ENCODE assay signal across 25 mouse cellular contexts in genomic region chr7:27168371-27168770, GRCm38 (mm10). TPM values are rescaled to one million over a fixed set of nuclear protein-coding genes. Genes with fewer than 3 reads are reported as not detected.
DNase-seq lines count a peak whose midpoint lies in the region; ATAC-seq and TF ChIP-seq lines count a peak whose summit lies in the region.
"Had no signal": no experiment of that assay in that cellular context is flagged by ENCODE, and none has a peak within 500 bp of the region (broad histone marks: within the 10 kb centered on the region; RNA-seq: fewer than 3 reads in every experiment).

No protein-coding gene starts in this region.

- H3K4me1 ChIP-seq in kidney, adult 2 months (ENCODE audit: control insufficient read depth, insufficient read depth, low read length), result peaks cover 26% of the 10 kb centered on the region
- H3K4me1 ChIP-seq in kidney, embryonic 14.5 days (ENCODE audit: control insufficient read depth, insufficient read depth, low read length), result peaks cover 23% of the 10 kb centered on the region
- H3K4me1 ChIP-seq in thymus, adult 2 months (replicated peaks; ENCODE audit: control insufficient read depth, insufficient read depth, low read length), result peaks cover 37% of the 10 kb centered on the region

- peak; percentile 52 for DNase-seq in cerebellum, adult 9-10 months
- DNase-seq in cerebellum, postnatal 10 days, result no peak
- DNase-seq in kidney, adult 2 months, result peak; percentile 55
- no peak for DNase-seq in thymus, adult 2 months
- no peak for DNase-seq in thymus, adult 18-20 months
- DNase-seq in yolk sac, embryonic 10.5 days (ENCODE audit: low spot score), result peak; percentile 68
- DNase-seq in MN1 (ENCODE audit: low spot score), result no peak
- DNase-seq: adrenal gland, adult 2 months; cerebellum, adult 18-20 months; embryo, embryonic 11 days; gastrocnemius, postnatal 10 days; heart, adult 2 months; layer of hippocampus, postnatal 36 days; right cerebral cortex, postnatal 25 days; thymus, postnatal 14 days had no signal

- TF ChIP-seq CTCF in kidney, adult 2 months (conservative IDR thresholded peaks at IDR 0.05; ENCODE audit: insufficient read depth, insufficient read length, low read depth, low read length), result no peak
- no peak for TF ChIP-seq CTCF in thymus, adult 2 months (IDR thresholded peaks at IDR 0.05; ENCODE audit: borderline replicate concordance, control insufficient read depth, extremely low read depth, insufficient read depth, low read length, poor library complexity)

- H3K36me3 ChIP-seq in kidney, adult 2 months (ENCODE audit: control insufficient read depth, insufficient read depth, low read length), result peaks cover 3% of the 10 kb centered on the region
- peaks cover 34% of the 10 kb centered on the region for H3K36me3 ChIP-seq in kidney, embryonic 14.5 days (ENCODE audit: control insufficient read depth, insufficient read depth, low read length)
- peaks cover 8% of the 10 kb centered on the region for H3K36me3 ChIP-seq in thymus, adult 2 months (ENCODE audit: control insufficient read depth, insufficient read depth, low read length)

- H3K4me2 ChIP-seq in kidney, embryonic 14.5 days (replicated peaks; ENCODE audit: low read depth, low read length), result no peak overlapping the region
- H3K4me2 ChIP-seq: midbrain, embryonic 11.5 days had no signal

- H3K9me3 ChIP-seq in kidney, embryonic 14.5 days (ENCODE audit: control insufficient read depth, low read length), result no peaks in the 10 kb centered on the region
- H3K9me3 ChIP-seq: forebrain, embryonic 13.5 days; heart, embryonic 15.5 days had no signal

- H3K27ac ChIP-seq in kidney, adult 2 months (ENCODE audit: insufficient read depth, low read depth, low read length), result peak overlapping the region; percentile 21; the same call in 1 of the 2 replicates
- H3K27ac ChIP-seq in kidney, embryonic 14.5 days (ENCODE audit: low read depth, low read length), result no peak overlapping the region
- H3K27ac ChIP-seq in thymus, adult 2 months (ENCODE audit: control insufficient read depth, insufficient read depth, low read length), result peak overlapping the region; percentile 96

- H3K27me3 ChIP-seq in kidney, adult 2 months (replicated peaks; ENCODE audit: control insufficient read depth, insufficient read depth, low read length), result no peaks in the 10 kb centered on the region
- no peaks in the 10 kb centered on the region for H3K27me3 ChIP-seq in kidney, embryonic 14.5 days (ENCODE audit: control insufficient read depth, insufficient read depth, low read length)
- H3K27me3 ChIP-seq in thymus, adult 2 months (ENCODE audit: control insufficient read depth, insufficient read depth, low read length), result no peaks in the 10 kb centered on the region
- H3K27me3 ChIP-seq: forebrain, embryonic 13.5 days; heart, embryonic 15.5 days had no signal

- ATAC-seq in kidney, embryonic 14.5 days (ENCODE audit: low FRiP score, low TSS enrichment), result no peak
- ATAC-seq: forebrain, embryonic 13.5 days; hindbrain, postnatal 0 days; intestine, postnatal 0 days; lung, postnatal 0 days had no signal

- TF ChIP-seq POLR2A in kidney, adult 2 months (IDR thresholded peaks at IDR 0.05; ENCODE audit: low read depth, low read length), result no peak
- TF ChIP-seq POLR2A in thymus, adult 2 months (IDR thresholded peaks at IDR 0.05; ENCODE audit: control insufficient read depth, extremely low read depth, insufficient read depth, low read length, poor library complexity), result no peak

- no peak overlapping the region; the same call in 1 of the 2 replicates for H3K4me3 ChIP-seq in kidney, adult 2 months (ENCODE audit: insufficient read depth, low read depth, low read length)
- no peak overlapping the region for H3K4me3 ChIP-seq in kidney, embryonic 14.5 days (ENCODE audit: low read length)
- no peak overlapping the region for H3K4me3 ChIP-seq in thymus, adult 2 months (ENCODE audit: control insufficient read depth, insufficient read depth, low read length)
- H3K4me3 ChIP-seq: forebrain, embryonic 13.5 days; heart, adult 2 months; heart, embryonic 15.5 days had no signal

- 54% methylated on average over 5 of the region's 5 CpGs for WGBS in kidney, adult 2 months
- 81% methylated on average over 5 of the region's 5 CpGs for WGBS in kidney, embryonic 14.5 days
- WGBS in thymus, adult 2 months, result 78% methylated on average over 5 of the region's 5 CpGs

- H3K9ac ChIP-seq in kidney, embryonic 14.5 days (ENCODE audit: low read depth, low read length), result no peak overlapping the region
- H3K9ac ChIP-seq: forebrain, embryonic 13.5 days; heart, embryonic 15.5 days had no signal

RNA-seq across cellular contexts. Expression of gene Egln2, which starts 1.8 kb away (rescaled TPM):
- 84.9 and 93.7 TPM in 2 replicates for polyA plus RNA-seq in kidney, adult 2 months (2012; rRNA removed)
- 33.1 and 37.8 TPM in 2 replicates for polyA plus RNA-seq in kidney, embryonic 14.5 days (2014; fragmentation: Nextera tagmentation; extraction: Ambion mirVana)
- polyA plus RNA-seq in thymus, adult 2 months (2012; rRNA removed), result 116 and 125 TPM in 2 replicates

RNA-seq across cellular contexts. Expression of gene Rab4b, which starts 10.3 kb away (rescaled TPM):
- 55.9 and 57.4 TPM in 2 replicates for polyA plus RNA-seq in kidney, adult 2 months (2012; rRNA removed)
- polyA plus RNA-seq in kidney, embryonic 14.5 days (2014; fragmentation: Nextera tagmentation; extraction: Ambion mirVana), result 51.5 and 60.2 TPM in 2 replicates
- 127 and 136 TPM in 2 replicates for polyA plus RNA-seq in thymus, adult 2 months (2012; rRNA removed)

RNA-seq across cellular contexts. Expression of gene Gm21983, which starts 12.5 kb away (rescaled TPM):
- not detected in 2 replicates for polyA plus RNA-seq in kidney, adult 2 months (2012; rRNA removed)
- polyA plus RNA-seq in kidney, embryonic 14.5 days (2014; fragmentation: Nextera tagmentation; extraction: Ambion mirVana), result not detected in 2 replicates
- polyA plus RNA-seq in thymus, adult 2 months (2012; rRNA removed), result 0.19 TPM in 1 of 2 replicates, not detected in the other
- polyA plus RNA-seq: forebrain, embryonic 13.5 days; heart, adult 2 months; heart, embryonic 15.5 days; intestine, postnatal 0 days; liver, adult 2 months; lung, postnatal 0 days; midbrain, embryonic 11.5 days; stomach, postnatal 0 days had no signal

RNA-seq across cellular contexts. Expression of gene Mia, which starts 12.6 kb away (rescaled TPM):
- polyA plus RNA-seq in kidney, adult 2 months (2012; rRNA removed), result 6.4 and 7.7 TPM in 2 replicates
- polyA plus RNA-seq in kidney, embryonic 14.5 days (2014; fragmentation: Nextera tagmentation; extraction: Ambion mirVana), result 24.5 and 30.8 TPM in 2 replicates
- polyA plus RNA-seq in thymus, adult 2 months (2012; rRNA removed), result 4.0 and 5.2 TPM in 2 replicates
- polyA plus RNA-seq: adrenal gland, adult 2 months; intestine, postnatal 0 days had no signal

RNA-seq across cellular contexts. Expression of gene Cyp2t4, which starts 14.9 kb away (rescaled TPM):
- polyA plus RNA-seq in kidney, adult 2 months (2012; rRNA removed), result not detected in 2 replicates
- not detected in 2 replicates for polyA plus RNA-seq in kidney, embryonic 14.5 days (2014; fragmentation: Nextera tagmentation; extraction: Ambion mirVana)
- polyA plus RNA-seq in thymus, adult 2 months (2012; rRNA removed), result 0.11 TPM in 1 of 2 replicates, not detected in the other
- polyA plus RNA-seq: adrenal gland, adult 2 months; frontal cortex, adult 2 months; heart, adult 2 months; heart, embryonic 15.5 days; intestine, postnatal 0 days; liver, adult 2 months; lung, postnatal 0 days; stomach, postnatal 0 days had no signal

Comparison
In these comparisons a context has a peak if more than half of its experiments do, and no peak if none do; other contexts are left out.
1. DNase-seq: peak in cerebellum, adult 9-10 months (single experiment), kidney, adult 2 months (single experiment) and yolk sac, embryonic 10.5 days (single experiment); none in cerebellum, postnatal 10 days (0 of 2), thymus, adult 2 months (single experiment), thymus, adult 18-20 months (0 of 2) and MN1 (single experiment).